Mouse (Mus musculus): ENCODE data around the gene Kcnk5. TPM values are rescaled to one million over a fixed set of nuclear protein-coding genes. Genes with fewer than 3 reads are reported as not detected.

Kcnk5 gene
- polyA plus RNA-seq, 1 experiment from 2014 or later: 6.2 TPM

- ATAC-seq (ENCODE audit: low read depth) (peak; percentile 69), DNase-seq (no peak)
- Histone ChIP-seq H3K27me3 (no peaks in the 10 kb centered on the region), H3K9ac (no peak overlapping the region), H3K9me3 (replicated peaks) (no peaks in the 10 kb centered on the region), H3K36me3 (no peaks in the 10 kb centered on the region), H3K27ac (no peak overlapping the region), H3K4me1 (replicated peaks) (peaks cover 19% of the 10 kb centered on the region), H3K4me3 (replicated peaks) (no peak overlapping the region), H3K4me2 (no peak overlapping the region)
- WGBS (ENCODE audit: insufficient replicate concordance): 24% methylated on average over 7 of the region's 7 CpGs
These were observed 68.2 kb downstream of the Kcnk5 start for GRCm38 (mm10) chr14:20113189-20113961.

- Histone ChIP-seq H3K4me2 (no peak overlapping the region), H3K9me3 (replicated peaks) (no peaks in the 10 kb centered on the region), H3K27me3 (no peaks in the 10 kb centered on the region), H3K4me1 (replicated peaks) (peaks cover 17% of the 10 kb centered on the region), H3K9ac (no peak overlapping the region), H3K36me3 (no peaks in the 10 kb centered on the region), H3K4me3 (replicated peaks) (no peak overlapping the region), H3K27ac (no peak overlapping the region)
- ATAC-seq (ENCODE audit: low read depth) (no peak), DNase-seq (no peak)
- WGBS (ENCODE audit: insufficient replicate concordance): 49% methylated on average over 3 of the region's 3 CpGs
These were observed 69.4 kb downstream of the Kcnk5 start for GRCm38 (mm10) chr14:20112218-20112617.

- peaks cover 12% of the 10 kb centered on the region for H3K4me1 ChIP-seq (replicated peaks)
- H3K9ac ChIP-seq: no peak overlapping the region
- H3K4me3 ChIP-seq (replicated peaks): no peak overlapping the region
- ATAC-seq (ENCODE audit: low read depth) (no peak), DNase-seq (no peak)
- no peaks in the 10 kb centered on the region for H3K9me3 ChIP-seq (replicated peaks)
- no peaks in the 10 kb centered on the region for H3K27me3 ChIP-seq
- H3K27ac ChIP-seq: no peak overlapping the region
- no peak overlapping the region for H3K4me2 ChIP-seq
- no peaks in the 10 kb centered on the region for H3K36me3 ChIP-seq
- 43% methylated on average over 1 of the region's 1 CpGs for WGBS (ENCODE audit: insufficient replicate concordance)
These were observed 70.7 kb downstream of the Kcnk5 start for GRCm38 (mm10) chr14:20110945-20111344.

GRCm38 (mm10) chr14:20106271-20106670, 75.3 kb downstream of the Kcnk5 start:
- peaks cover 3% of the 10 kb centered on the region; the same call in 1 of the 2 replicates for H3K4me1 ChIP-seq (replicated peaks)
- WGBS (ENCODE audit: insufficient replicate concordance): 28% methylated on average over 6 of the region's 6 CpGs
- H3K4me3 ChIP-seq (replicated peaks): no peak overlapping the region
- H3K9ac ChIP-seq: no peak overlapping the region
- ATAC-seq (ENCODE audit: low read depth): no peak
- H3K27me3 ChIP-seq: no peaks in the 10 kb centered on the region
- H3K4me2 ChIP-seq: no peak overlapping the region
- no peaks in the 10 kb centered on the region for H3K36me3 ChIP-seq
- no peak overlapping the region for H3K27ac ChIP-seq
- no peaks in the 10 kb centered on the region for H3K9me3 ChIP-seq (replicated peaks)
- DNase-seq: no peak

- Histone ChIP-seq H3K4me2 (no peak overlapping the region), H3K9ac (no peak overlapping the region), H3K27ac (no peak overlapping the region), H3K27me3 (no peaks in the 10 kb centered on the region), H3K36me3 (no peaks in the 10 kb centered on the region), H3K4me1 (replicated peaks) (peaks cover 3% of the 10 kb centered on the region; the same call in 1 of the 2 replicates), H3K4me3 (replicated peaks) (no peak overlapping the region), H3K9me3 (replicated peaks) (no peaks in the 10 kb centered on the region)
- DNase-seq: no peak
- WGBS (ENCODE audit: insufficient replicate concordance): 36% methylated on average over 4 of the region's 4 CpGs
- no peak for ATAC-seq (ENCODE audit: low read depth)
These were observed 78.4 kb downstream of the Kcnk5 start for GRCm38 (mm10) chr14:20103207-20103606.

- no peaks in the 10 kb centered on the region for H3K27me3 ChIP-seq
- H3K36me3 ChIP-seq: no peaks in the 10 kb centered on the region
- H3K27ac ChIP-seq: no peak overlapping the region
- WGBS (ENCODE audit: insufficient replicate concordance): 30% methylated on average over 5 of the region's 5 CpGs
- DNase-seq (no peak), ATAC-seq (ENCODE audit: low read depth) (no peak)
- H3K4me3 ChIP-seq (replicated peaks): no peak overlapping the region
- H3K9ac ChIP-seq: no peak overlapping the region
- no peaks in the 10 kb centered on the region for H3K9me3 ChIP-seq (replicated peaks)
- no peaks in the 10 kb centered on the region for H3K4me1 ChIP-seq (replicated peaks)
- H3K4me2 ChIP-seq: no peak overlapping the region
These were observed 83.5 kb downstream of the Kcnk5 start for GRCm38 (mm10) chr14:20098061-20098460.

GRCm38 (mm10) chr14:20094942-20095341, 86.7 kb downstream of the Kcnk5 start:
- Histone ChIP-seq H3K4me3 (replicated peaks) (no peak overlapping the region), H3K36me3 (no peaks in the 10 kb centered on the region), H3K4me1 (replicated peaks) (no peaks in the 10 kb centered on the region), H3K9ac (no peak overlapping the region), H3K4me2 (no peak overlapping the region), H3K27me3 (no peaks in the 10 kb centered on the region), H3K9me3 (replicated peaks) (no peaks in the 10 kb centered on the region), H3K27ac (no peak overlapping the region)
- ATAC-seq (ENCODE audit: low read depth) (no peak), DNase-seq (no peak)
- 23% methylated on average over 5 of the region's 5 CpGs for WGBS (ENCODE audit: insufficient replicate concordance)

- DNase-seq (no peak), ATAC-seq (ENCODE audit: low read depth) (no peak)
- no peak overlapping the region for H3K4me3 ChIP-seq (replicated peaks)
- 15% methylated on average over 7 of the region's 7 CpGs for WGBS (ENCODE audit: insufficient replicate concordance)
- H3K27ac ChIP-seq: no peak overlapping the region
- H3K9ac ChIP-seq: no peak overlapping the region
- H3K36me3 ChIP-seq: no peaks in the 10 kb centered on the region
- H3K27me3 ChIP-seq: no peaks in the 10 kb centered on the region
- H3K4me1 ChIP-seq (replicated peaks): no peaks in the 10 kb centered on the region
- H3K4me2 ChIP-seq: no peak overlapping the region
- H3K9me3 ChIP-seq (replicated peaks): no peaks in the 10 kb centered on the region
These were observed 88.1 kb downstream of the Kcnk5 start for GRCm38 (mm10) chr14:20093493-20093892.

Other genes starting within 250 kb of the Kcnk5 start
- gene Gng2, start 204.2 kb downstream of the Kcnk5 start, polyA plus RNA-seq (2015; fragmentation: Nextera tagmentation; extraction: Ambion mirVana): 8.8 and 9.5 TPM in 2 replicates
- gene Saysd1, start 43.3 kb downstream of the Kcnk5 start, polyA plus RNA-seq (2015; fragmentation: Nextera tagmentation; extraction: Ambion mirVana): 3.7 and 4.1 TPM in 2 replicates
- 4.3 and 4.6 TPM in 2 replicates for gene Kcnk16, start 87.4 kb upstream of the Kcnk5 start, polyA plus RNA-seq (2015; fragmentation: Nextera tagmentation; extraction: Ambion mirVana)
- 6.3 and 7.4 TPM in 2 replicates for gene Nudt13, start 112.9 kb upstream of the Kcnk5 start, polyA plus RNA-seq (2015; fragmentation: Nextera tagmentation; extraction: Ambion mirVana)
- 35.6 and 39.2 TPM in 2 replicates for gene Ecd, start 166.3 kb upstream of the Kcnk5 start, polyA plus RNA-seq (2015; fragmentation: Nextera tagmentation; extraction: Ambion mirVana)
- 8.2 and 8.4 TPM in 2 replicates for gene Fam149b, start 166.4 kb upstream of the Kcnk5 start, polyA plus RNA-seq (2015; fragmentation: Nextera tagmentation; extraction: Ambion mirVana)
- gene Dnajc9, start 207.1 kb upstream of the Kcnk5 start, polyA plus RNA-seq (2015; fragmentation: Nextera tagmentation; extraction: Ambion mirVana): 133 and 148 TPM in 2 replicates
- gene Mrps16, start 211.8 kb upstream of the Kcnk5 start, polyA plus RNA-seq (2015; fragmentation: Nextera tagmentation; extraction: Ambion mirVana): 71.5 and 73.0 TPM in 2 replicates